Mouse (Mus musculus): ENCODE data around the gene Usp5. TPM values are rescaled to one million over a fixed set of nuclear protein-coding genes. Genes with fewer than 3 reads are reported as not detected.
A peak's percentile ranks its signal among the peaks of the same experiment; 100 is the strongest.
"Not testable (repeated sequence)": the region's sequence is repeated elsewhere in the genome, so short reads cannot be mapped to it uniquely, and the experiment has no call there.

Gene Usp5
- polyA plus RNA-seq, 1 experiment, result 162 TPM

DNA sequence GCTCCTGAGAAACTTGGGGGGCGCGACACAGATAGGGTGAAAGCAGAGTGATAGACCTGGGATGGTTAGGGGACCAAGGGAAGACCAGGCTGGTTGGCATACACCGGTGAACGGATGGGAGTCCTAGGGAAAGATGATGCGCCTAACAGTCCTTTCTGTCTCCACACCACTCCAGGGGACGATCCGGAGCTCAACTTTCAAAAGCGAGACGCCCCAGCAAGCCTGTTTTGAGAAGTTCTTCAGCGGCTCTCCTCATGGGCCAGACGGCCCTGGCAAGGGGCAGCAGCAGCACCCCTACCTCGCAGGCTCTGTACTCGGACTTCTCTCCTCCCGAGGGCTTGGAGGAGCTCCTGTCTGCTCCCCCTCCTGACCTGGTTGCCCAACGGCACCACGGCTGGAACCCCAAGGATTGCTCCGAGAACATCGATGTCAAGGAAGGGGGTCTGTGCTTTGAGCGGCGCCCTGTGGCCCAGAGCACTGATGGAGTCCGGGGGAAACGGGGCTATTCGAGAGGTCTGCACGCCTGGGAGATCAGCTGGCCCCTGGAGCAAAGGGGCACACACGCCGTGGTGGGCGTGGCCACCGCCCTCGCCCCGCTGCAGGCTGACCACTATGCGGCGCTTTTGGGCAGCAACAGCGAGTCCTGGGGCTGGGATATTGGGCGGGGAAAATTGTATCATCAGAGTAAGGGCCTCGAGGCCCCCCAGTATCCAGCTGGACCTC lies 20.1 kb downstream of the Usp5 start:
- TF ChIP-seq CTCF (IDR thresholded peaks at IDR 0.05; ENCODE audit: borderline replicate concordance, extremely low read depth, insufficient read depth, insufficient read length) (peak; percentile 67), POLR2A (IDR thresholded peaks at IDR 0.05; ENCODE audit: borderline replicate concordance, extremely low read depth, insufficient read depth, insufficient read length, poor library complexity, severe bottlenecking) (no peak)
- DNase-seq (ENCODE audit: low read depth), result peak; percentile 82

DNA sequence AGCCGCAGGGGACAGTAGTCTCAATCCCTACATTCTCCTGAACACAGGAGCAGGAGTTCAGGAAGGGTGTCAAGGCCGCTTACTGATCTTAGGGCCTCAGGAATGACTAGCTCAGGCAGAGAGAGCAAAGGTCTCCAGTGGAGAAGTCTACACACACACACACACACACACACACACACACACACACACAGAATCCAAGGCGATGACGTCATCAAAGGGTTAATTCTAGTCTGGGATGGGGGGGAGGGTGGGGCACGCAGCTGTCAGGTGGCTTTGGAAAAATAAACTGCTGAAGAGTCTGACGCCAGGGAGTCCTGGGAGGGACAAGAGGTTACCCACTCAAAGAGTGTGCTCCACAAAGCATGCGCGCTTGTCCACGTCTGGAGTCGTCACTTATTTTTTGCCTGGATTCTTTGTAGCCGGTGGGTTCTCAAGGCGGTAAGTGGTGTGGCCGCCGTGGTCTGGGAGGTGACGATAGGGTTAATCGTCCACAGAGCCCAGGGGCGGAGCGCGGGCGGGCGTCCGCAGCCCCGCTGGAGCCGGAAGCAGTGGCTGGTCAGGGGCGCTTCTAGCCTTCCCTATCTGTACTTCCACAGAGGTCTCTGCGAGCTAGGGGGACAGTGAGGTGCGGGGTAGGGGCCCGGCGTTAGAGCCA lies 20.8 kb downstream of the Usp5 start, which contains the start of gene Spsb2:
Gene Spsb2 (plus strand): TSS at position 304 of the 655 bp plus-strand sequence.
- no peak for TF ChIP-seq POLR2A (IDR thresholded peaks at IDR 0.05; ENCODE audit: borderline replicate concordance, extremely low read depth, insufficient read depth, insufficient read length, poor library complexity, severe bottlenecking)
- no peak for TF ChIP-seq CTCF (IDR thresholded peaks at IDR 0.05; ENCODE audit: borderline replicate concordance, extremely low read depth, insufficient read depth, insufficient read length)
- DNase-seq (ENCODE audit: low read depth), result peak; percentile 70

GRCm38 (mm10) chr6:124807986-124808357 lies 21.3 kb downstream of the Usp5 start:
- TF ChIP-seq POLR2A (IDR thresholded peaks at IDR 0.05; ENCODE audit: borderline replicate concordance, extremely low read depth, insufficient read depth, insufficient read length, poor library complexity, severe bottlenecking), result no peak
- no peak for TF ChIP-seq CTCF (IDR thresholded peaks at IDR 0.05; ENCODE audit: borderline replicate concordance, extremely low read depth, insufficient read depth, insufficient read length)
- DNase-seq (ENCODE audit: low read depth), result no peak

- no peak for DNase-seq (ENCODE audit: low read depth)
- TF ChIP-seq POLR2A (IDR thresholded peaks at IDR 0.05; ENCODE audit: borderline replicate concordance, extremely low read depth, insufficient read depth, insufficient read length, poor library complexity, severe bottlenecking) (no peak), CTCF (IDR thresholded peaks at IDR 0.05; ENCODE audit: borderline replicate concordance, extremely low read depth, insufficient read depth, insufficient read length) (no peak)
Measured at GRCm38 (mm10) chr6:124807366-124807765, 21.9 kb downstream of the Usp5 start.

DNA sequence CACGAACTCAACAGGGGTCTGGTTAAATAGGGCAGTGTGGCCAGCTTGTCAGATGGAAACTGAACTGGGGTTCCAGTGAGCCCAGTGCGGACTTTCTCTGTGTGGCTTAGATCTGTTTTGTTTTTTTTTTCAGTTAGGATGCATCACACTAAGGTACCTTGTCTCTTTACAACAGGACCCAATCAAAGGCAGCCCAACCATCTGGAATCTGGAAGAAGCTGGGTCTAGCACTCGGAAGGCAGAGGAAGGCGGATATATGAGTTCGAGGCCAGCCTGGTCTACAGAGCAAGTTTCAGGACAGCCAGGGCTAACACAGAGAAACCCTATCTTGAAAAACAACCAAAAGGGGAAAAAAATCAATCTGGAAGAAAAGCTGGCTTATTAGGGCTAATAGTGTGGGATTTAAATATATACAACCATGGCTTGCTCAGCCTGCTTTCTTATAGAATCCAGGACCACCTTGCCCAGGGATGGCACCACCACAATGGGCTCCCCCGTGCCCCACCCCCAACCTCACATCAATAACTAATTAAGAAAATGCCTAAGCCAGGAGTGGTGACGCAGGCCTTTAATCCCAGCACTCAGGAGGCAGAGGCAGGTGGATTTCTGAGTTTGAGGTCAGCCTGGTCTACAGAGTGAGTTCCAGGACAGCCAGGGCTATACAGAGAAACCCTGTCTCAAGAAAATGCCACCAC lies 22.7 kb downstream of the Usp5 start:
- TF ChIP-seq POLR2A (IDR thresholded peaks at IDR 0.05; ENCODE audit: borderline replicate concordance, extremely low read depth, insufficient read depth, insufficient read length, poor library complexity, severe bottlenecking) (no peak), CTCF (IDR thresholded peaks at IDR 0.05; ENCODE audit: borderline replicate concordance, extremely low read depth, insufficient read depth, insufficient read length) (no peak)
- DNase-seq (ENCODE audit: low read depth), result no peak

DNA sequence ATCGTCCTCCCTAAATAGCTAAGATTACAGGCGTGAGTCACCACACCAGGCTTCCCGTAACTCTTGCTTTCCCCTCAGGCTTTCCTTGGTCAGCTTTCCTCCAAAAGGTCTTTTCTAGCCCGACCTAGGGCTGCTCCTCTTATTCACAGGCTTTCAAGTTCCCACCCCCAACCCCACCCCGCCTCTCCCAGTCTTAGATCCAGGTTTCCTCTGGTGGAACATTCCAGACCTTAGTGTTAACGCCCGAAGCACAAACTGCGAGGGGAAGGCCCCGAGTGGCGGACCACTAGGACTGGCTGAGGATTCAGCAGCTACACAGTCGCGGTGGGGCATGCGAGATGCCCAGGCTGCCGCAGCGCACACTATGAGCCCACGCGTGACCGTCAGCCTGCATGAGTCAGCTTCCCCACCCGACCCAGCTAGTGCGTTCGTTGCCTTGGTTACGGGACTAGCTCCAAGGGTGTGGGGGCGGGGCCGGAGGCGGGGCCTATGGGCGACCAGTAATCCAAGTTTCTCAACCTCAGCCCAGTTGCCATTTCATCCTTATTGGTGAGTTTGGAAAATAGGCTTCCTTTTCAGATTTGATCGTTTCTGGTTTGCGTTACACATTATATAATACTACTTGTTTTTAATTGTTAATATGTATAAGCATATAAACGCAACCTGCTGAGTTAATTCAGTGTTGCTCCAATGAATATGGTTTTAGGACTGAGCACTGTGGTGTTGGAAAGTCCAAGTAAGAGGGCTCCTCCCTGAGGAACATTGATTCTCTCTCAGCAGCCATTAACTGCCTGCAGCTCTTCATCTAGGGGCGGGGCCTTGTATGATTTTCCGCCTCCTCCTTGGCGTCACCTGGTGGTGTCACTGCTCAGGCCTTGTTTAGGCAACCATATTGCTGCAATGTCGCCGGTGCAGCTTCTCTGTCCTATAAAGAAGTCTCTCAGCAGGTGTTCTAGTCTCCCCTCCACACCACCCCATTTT lies 23.7 kb downstream of the Usp5 start:
- TF ChIP-seq POLR2A (IDR thresholded peaks at IDR 0.05; ENCODE audit: borderline replicate concordance, extremely low read depth, insufficient read depth, insufficient read length, poor library complexity, severe bottlenecking) (no peak), CTCF (IDR thresholded peaks at IDR 0.05; ENCODE audit: borderline replicate concordance, extremely low read depth, insufficient read depth, insufficient read length) (peak; percentile 33; the same call in 1 of the 2 replicates)
- peak; percentile 96 for DNase-seq (ENCODE audit: low read depth)

DNA sequence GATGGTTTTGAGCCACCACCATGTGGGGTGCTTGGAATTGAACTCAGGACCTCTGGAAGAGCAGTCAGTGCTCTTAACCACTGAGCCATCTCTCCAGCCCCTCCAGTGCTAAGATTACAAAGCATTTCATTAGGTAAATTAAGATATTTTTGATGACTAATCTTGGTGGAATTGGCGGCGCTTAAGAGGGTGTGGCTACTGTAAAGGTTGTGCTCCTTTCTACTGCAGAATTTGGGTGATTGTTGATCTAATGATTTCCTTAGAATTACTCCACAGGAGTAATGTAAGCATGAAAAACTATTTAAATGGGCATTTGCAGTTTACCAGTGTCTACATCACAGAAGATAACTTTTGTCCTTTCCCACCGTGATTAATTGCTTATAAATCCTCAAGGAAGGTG lies 24.9 kb downstream of the Usp5 start:
- no peak for DNase-seq (ENCODE audit: low read depth)
- TF ChIP-seq POLR2A (IDR thresholded peaks at IDR 0.05; ENCODE audit: borderline replicate concordance, extremely low read depth, insufficient read depth, insufficient read length, poor library complexity, severe bottlenecking) (no peak), CTCF (IDR thresholded peaks at IDR 0.05; ENCODE audit: borderline replicate concordance, extremely low read depth, insufficient read depth, insufficient read length) (no peak)

GRCm38 (mm10) chr6:124803691-124804090 lies 25.6 kb downstream of the Usp5 start:
- DNase-seq (ENCODE audit: low read depth), result not testable (repeated sequence)

- TF ChIP-seq POLR2A (IDR thresholded peaks at IDR 0.05; ENCODE audit: borderline replicate concordance, extremely low read depth, insufficient read depth, insufficient read length, poor library complexity, severe bottlenecking), result no peak
- no peak for TF ChIP-seq CTCF (IDR thresholded peaks at IDR 0.05; ENCODE audit: borderline replicate concordance, extremely low read depth, insufficient read depth, insufficient read length)
- no peak for DNase-seq (ENCODE audit: low read depth)
Measured at GRCm38 (mm10) chr6:124803061-124803460, 26.2 kb downstream of the Usp5 start.

- not testable (repeated sequence) for DNase-seq (ENCODE audit: low read depth)
Measured at GRCm38 (mm10) chr6:124802400-124802799, 26.9 kb downstream of the Usp5 start.

- TF ChIP-seq CTCF (IDR thresholded peaks at IDR 0.05; ENCODE audit: borderline replicate concordance, extremely low read depth, insufficient read depth, insufficient read length) (no peak), POLR2A (IDR thresholded peaks at IDR 0.05; ENCODE audit: borderline replicate concordance, extremely low read depth, insufficient read depth, insufficient read length, poor library complexity, severe bottlenecking) (no peak)
- no peak for DNase-seq (ENCODE audit: low read depth)
Measured at GRCm38 (mm10) chr6:124796200-124796599, 33.1 kb downstream of the Usp5 start.

Data from brain, embryonic 14.5 days (tissue).